Mouse (Mus musculus): ENCODE data around the gene Aspa. TPM values are rescaled to one million over a fixed set of nuclear protein-coding genes. Genes with fewer than 3 reads are reported as not detected.

Aspa gene
- polyA plus RNA-seq, 1 experiment from 2014 or later = 1.2 TPM

Other genes starting within 250 kb of the Aspa start
- gene Itgae, start 239.0 kb downstream of the Aspa start, polyA plus RNA-seq (2015; fragmentation: Nextera tagmentation; extraction: Ambion mirVana) = 0.32 and 0.57 TPM in 2 replicates
- gene Haspin, start 191.3 kb downstream of the Aspa start, polyA plus RNA-seq (2015; fragmentation: Nextera tagmentation; extraction: Ambion mirVana) = 14.5 and 15.5 TPM in 2 replicates
- 0.70 and 0.89 TPM in 2 replicates for gene P2rx5, start 169.2 kb downstream of the Aspa start, polyA plus RNA-seq (2015; fragmentation: Nextera tagmentation; extraction: Ambion mirVana)
- gene Emc6, start 152.6 kb downstream of the Aspa start, polyA plus RNA-seq (2015; fragmentation: Nextera tagmentation; extraction: Ambion mirVana) = 96.7 and 98.9 TPM in 2 replicates
- gene Tax1bp3, start 152.5 kb downstream of the Aspa start, polyA plus RNA-seq (2015; fragmentation: Nextera tagmentation; extraction: Ambion mirVana) = 244 and 248 TPM in 2 replicates
- gene Ctns, start 130.6 kb downstream of the Aspa start, polyA plus RNA-seq (2015; fragmentation: Nextera tagmentation; extraction: Ambion mirVana) = 26.0 and 26.3 TPM in 2 replicates
- gene Shpk, start 130.1 kb downstream of the Aspa start, polyA plus RNA-seq (2015; fragmentation: Nextera tagmentation; extraction: Ambion mirVana) = 1.9 and 2.6 TPM in 2 replicates
- gene Trpv1, start 95.3 kb downstream of the Aspa start, polyA plus RNA-seq (2015; fragmentation: Nextera tagmentation; extraction: Ambion mirVana) = 0.05 and 0.17 TPM in 2 replicates
- 0.09 and 0.14 TPM in 2 replicates for gene Trpv3, start 62.2 kb downstream of the Aspa start, polyA plus RNA-seq (2015; fragmentation: Nextera tagmentation; extraction: Ambion mirVana)
- gene Gm49340, start 145 bp upstream of the Aspa start, polyA plus RNA-seq (2015; fragmentation: Nextera tagmentation; extraction: Ambion mirVana) = not detected in 2 replicates
- not detected in 2 replicates for gene Spata22, start 145 bp upstream of the Aspa start, polyA plus RNA-seq (2015; fragmentation: Nextera tagmentation; extraction: Ambion mirVana)
- gene Olfr20, start 21.2 kb upstream of the Aspa start, polyA plus RNA-seq (2015; fragmentation: Nextera tagmentation; extraction: Ambion mirVana) = not detected in 2 replicates
- not detected in 2 replicates for gene Olfr376, start 41.6 kb upstream of the Aspa start, polyA plus RNA-seq (2015; fragmentation: Nextera tagmentation; extraction: Ambion mirVana)
- gene Olfr1, start 70.0 kb upstream of the Aspa start, polyA plus RNA-seq (2015; fragmentation: Nextera tagmentation; extraction: Ambion mirVana) = not detected in 2 replicates
- not detected in 2 replicates for gene Olfr378, start 98.9 kb upstream of the Aspa start, polyA plus RNA-seq (2015; fragmentation: Nextera tagmentation; extraction: Ambion mirVana)
- not detected in 2 replicates for gene Olfr380, start 127.9 kb upstream of the Aspa start, polyA plus RNA-seq (2015; fragmentation: Nextera tagmentation; extraction: Ambion mirVana)
- gene Olfr381, start 162.0 kb upstream of the Aspa start, polyA plus RNA-seq (2015; fragmentation: Nextera tagmentation; extraction: Ambion mirVana) = not detected in 2 replicates
- not detected in 2 replicates for gene Olfr382, start 187.6 kb upstream of the Aspa start, polyA plus RNA-seq (2015; fragmentation: Nextera tagmentation; extraction: Ambion mirVana)

Data from limb, embryonic 13.5 days (tissue).